ENCODE assay signal across 26 mouse cellular contexts in genomic region chr19:55939719-55940118, GRCm38 (mm10).
DNase-seq lines count a peak whose midpoint lies in the region; ATAC-seq and TF ChIP-seq lines count a peak whose summit lies in the region.
"Had no signal": no experiment of that assay in that cellular context is flagged by ENCODE, and none has a peak within 500 bp of the region (broad histone marks: within the 10 kb centered on the region; RNA-seq: fewer than 3 reads in every experiment).

No protein-coding gene starts in this region.

- WGBS in heart, embryonic 12.5 days = 91% methylated on average over 4 of the region's 4 CpGs
- 95% methylated on average over 4 of the region's 4 CpGs for WGBS in midbrain, embryonic 11.5 days
- 92% methylated on average over 4 of the region's 4 CpGs for WGBS in midbrain, embryonic 16.5 days
- 86% methylated on average over 4 of the region's 4 CpGs for WGBS in liver, embryonic 12.5 days (ENCODE audit: insufficient replicate concordance)
- 81% methylated on average over 4 of the region's 4 CpGs for WGBS in liver, postnatal 0 days (ENCODE audit: insufficient replicate concordance)

- no peak overlapping the region for H3K9ac ChIP-seq in heart, embryonic 12.5 days
- H3K9ac ChIP-seq in midbrain, embryonic 11.5 days (ENCODE audit: low read length) = no peak overlapping the region
- no peak overlapping the region for H3K9ac ChIP-seq in midbrain, embryonic 16.5 days (ENCODE audit: low read depth, low read length)
- H3K9ac ChIP-seq in liver, embryonic 12.5 days = peak overlapping the region; percentile 75
- no peak overlapping the region for H3K9ac ChIP-seq in liver, postnatal 0 days (replicated peaks)
- H3K9ac ChIP-seq: forebrain, embryonic 15.5 days; hindbrain, embryonic 13.5 days; kidney, embryonic 15.5 days; neural tube, embryonic 15.5 days had no signal

- H3K9me3 ChIP-seq in heart, embryonic 12.5 days (replicated peaks) = no peaks in the 10 kb centered on the region
- no peaks in the 10 kb centered on the region for H3K9me3 ChIP-seq in midbrain, embryonic 11.5 days (ENCODE audit: control insufficient read depth, low read length)
- H3K9me3 ChIP-seq in midbrain, embryonic 16.5 days (replicated peaks; ENCODE audit: control insufficient read depth, low read length, poor library complexity, severe bottlenecking) = no peaks in the 10 kb centered on the region
- no peaks in the 10 kb centered on the region for H3K9me3 ChIP-seq in liver, embryonic 12.5 days (replicated peaks)
- H3K9me3 ChIP-seq in liver, postnatal 0 days (ENCODE audit: low read length) = no peaks in the 10 kb centered on the region
- H3K9me3 ChIP-seq: forebrain, embryonic 15.5 days; hindbrain, embryonic 13.5 days; kidney, embryonic 15.5 days; neural tube, embryonic 15.5 days had no signal

- H3K4me2 ChIP-seq in heart, embryonic 12.5 days = no peak overlapping the region
- H3K4me2 ChIP-seq in midbrain, embryonic 11.5 days = no peak overlapping the region
- no peak overlapping the region for H3K4me2 ChIP-seq in midbrain, embryonic 16.5 days (ENCODE audit: low read length)
- H3K4me2 ChIP-seq in liver, embryonic 12.5 days = peak overlapping the region; percentile 70
- H3K4me2 ChIP-seq in liver, postnatal 0 days (ENCODE audit: low read depth, low read length) = peak overlapping the region; percentile 63
- H3K4me2 ChIP-seq: forebrain, embryonic 15.5 days; hindbrain, embryonic 13.5 days; kidney, embryonic 15.5 days; neural tube, embryonic 15.5 days had no signal

- ATAC-seq in heart, embryonic 12.5 days (ENCODE audit: insufficient number of reproducible peaks, low FRiP score) = no peak
- no peak for ATAC-seq in midbrain, embryonic 11.5 days (ENCODE audit: low FRiP score)
- ATAC-seq in midbrain, embryonic 16.5 days = no peak
- no peak for ATAC-seq in liver, embryonic 12.5 days
- no peak for ATAC-seq in liver, postnatal 0 days
- ATAC-seq in frontal cortex, adult (ENCODE audit: low TSS enrichment) = no peak

- no peak for TF ChIP-seq EP300 in liver, postnatal 0 days (IDR thresholded peaks at IDR 0.05; ENCODE audit: low read depth)

- H3K27me3 ChIP-seq in heart, embryonic 12.5 days (replicated peaks) = no peaks in the 10 kb centered on the region
- no peaks in the 10 kb centered on the region for H3K27me3 ChIP-seq in midbrain, embryonic 11.5 days (ENCODE audit: control insufficient read depth, insufficient read depth, low read length)
- no peaks in the 10 kb centered on the region for H3K27me3 ChIP-seq in midbrain, embryonic 16.5 days (ENCODE audit: control insufficient read depth, insufficient read depth, low read depth, low read length)
- H3K27me3 ChIP-seq in liver, embryonic 12.5 days (replicated peaks) = no peaks in the 10 kb centered on the region
- no peaks in the 10 kb centered on the region for H3K27me3 ChIP-seq in liver, postnatal 0 days (ENCODE audit: insufficient read depth, low read length)
- H3K27me3 ChIP-seq: kidney, embryonic 15.5 days; neural tube, embryonic 15.5 days had no signal

- no peaks in the 10 kb centered on the region for H3K36me3 ChIP-seq in heart, embryonic 12.5 days
- no peaks in the 10 kb centered on the region for H3K36me3 ChIP-seq in midbrain, embryonic 11.5 days (ENCODE audit: control insufficient read depth, insufficient read depth, low read length)
- H3K36me3 ChIP-seq in midbrain, embryonic 16.5 days (ENCODE audit: control insufficient read depth, insufficient read depth, low read length) = no peaks in the 10 kb centered on the region
- peaks cover 3% of the 10 kb centered on the region; the same call in 1 of the 2 replicates for H3K36me3 ChIP-seq in liver, embryonic 12.5 days
- H3K36me3 ChIP-seq in liver, postnatal 0 days (replicated peaks; ENCODE audit: insufficient read depth, low read length) = no peaks in the 10 kb centered on the region
- H3K36me3 ChIP-seq: forebrain, embryonic 15.5 days; hindbrain, embryonic 13.5 days; kidney, embryonic 15.5 days; neural tube, embryonic 15.5 days had no signal

- no peak overlapping the region for H3K27ac ChIP-seq in heart, embryonic 12.5 days (ENCODE audit: poor library complexity, severe bottlenecking)
- no peak overlapping the region for H3K27ac ChIP-seq in midbrain, embryonic 11.5 days (ENCODE audit: low read depth, low read length)
- H3K27ac ChIP-seq in midbrain, embryonic 16.5 days (ENCODE audit: low read length) = no peak overlapping the region
- peak overlapping the region; percentile 100 for H3K27ac ChIP-seq in liver, embryonic 12.5 days
- H3K27ac ChIP-seq in liver, postnatal 0 days (ENCODE audit: low read depth) = peak overlapping the region; percentile 93
- H3K27ac ChIP-seq: hindbrain, embryonic 13.5 days; kidney, embryonic 15.5 days; neural tube, embryonic 15.5 days had no signal

- H3K4me3 ChIP-seq in heart, embryonic 12.5 days = no peak overlapping the region
- H3K4me3 ChIP-seq in midbrain, embryonic 11.5 days (ENCODE audit: low read depth, low read length) = no peak overlapping the region
- H3K4me3 ChIP-seq in midbrain, embryonic 16.5 days (ENCODE audit: low read depth, low read length) = no peak overlapping the region
- H3K4me3 ChIP-seq in liver, embryonic 12.5 days = peak overlapping the region; percentile 54
- H3K4me3 ChIP-seq in liver, postnatal 0 days (ENCODE audit: low read depth, low read length) = peak overlapping the region; percentile 35; the same call in 1 of the 2 replicates
- H3K4me3 ChIP-seq: forebrain, embryonic 15.5 days; hindbrain, embryonic 13.5 days; kidney, embryonic 15.5 days; left cerebral cortex, adult 2 months; megakaryocyte, embryonic 14.5 days; neural tube, embryonic 15.5 days had no signal

- TF ChIP-seq CTCF in liver, postnatal 0 days (IDR thresholded peaks at IDR 0.05; ENCODE audit: low read depth) = no peak

- DNase-seq in heart, adult 11 months = peak; percentile 83
- DNase-seq in midbrain, embryonic 11.5 days (ENCODE audit: low spot score, missing footprints) = peak; percentile 71
- DNase-seq in liver, postnatal 0 days = peak; percentile 19
- no peak for DNase-seq in frontal cortex, postnatal 25 days (ENCODE audit: low spot score in 2 of 2)
- DNase-seq: adrenal gland, postnatal 25 days; cerebellum, adult 2 months; cerebellum, postnatal 14 days; gastrocnemius, postnatal 36 days; heart, postnatal 4 days; kidney, adult 11 months; kidney, postnatal 25 days; lung, postnatal 36 days; midbrain, embryonic 14.5 days; retina, postnatal 1 day; right cerebral cortex, postnatal 14 days; thymus, postnatal 4 days had no signal

- H3K4me1 ChIP-seq in heart, embryonic 12.5 days (replicated peaks) = peaks cover 27% of the 10 kb centered on the region
- H3K4me1 ChIP-seq in midbrain, embryonic 11.5 days (ENCODE audit: control insufficient read depth, insufficient read depth, low read length) = no peaks in the 10 kb centered on the region
- peaks cover 7% of the 10 kb centered on the region; the same call in 1 of the 2 replicates for H3K4me1 ChIP-seq in midbrain, embryonic 16.5 days (ENCODE audit: control insufficient read depth, insufficient read depth, low read length)
- H3K4me1 ChIP-seq in liver, embryonic 12.5 days = peaks cover 79% of the 10 kb centered on the region
- H3K4me1 ChIP-seq in liver, postnatal 0 days (ENCODE audit: insufficient read depth) = peaks cover 38% of the 10 kb centered on the region
- H3K4me1 ChIP-seq: megakaryocyte, embryonic 14.5 days had no signal

Comparison
In these comparisons a context has a peak if more than half of its experiments do, and no peak if none do; other contexts are left out.
1. DNase-seq: peak in heart, adult 11 months (single experiment), midbrain, embryonic 11.5 days (single experiment) and liver, postnatal 0 days (single experiment); none in frontal cortex, postnatal 25 days (0 of 2).
2. H3K27ac ChIP-seq: peak in liver, embryonic 12.5 days (single experiment) and liver, postnatal 0 days (single experiment); none in heart, embryonic 12.5 days (single experiment), midbrain, embryonic 11.5 days (single experiment) and midbrain, embryonic 16.5 days (single experiment).
3. H3K4me2 ChIP-seq: peak in liver, embryonic 12.5 days (single experiment) and liver, postnatal 0 days (single experiment); none in heart, embryonic 12.5 days (single experiment), midbrain, embryonic 11.5 days (single experiment) and midbrain, embryonic 16.5 days (single experiment).
4. H3K4me3 ChIP-seq: peak in liver, embryonic 12.5 days (single experiment) and liver, postnatal 0 days (single experiment); none in heart, embryonic 12.5 days (single experiment), midbrain, embryonic 11.5 days (single experiment) and midbrain, embryonic 16.5 days (single experiment).